Mouse (Mus musculus) forebrain, postnatal 0 days (tissue): ENCODE data around the gene Ccdc30. TPM values are rescaled to one million over a fixed set of nuclear protein-coding genes. Genes with fewer than 3 reads are reported as not detected.
A peak's percentile ranks its signal among the peaks of the same experiment; 100 is the strongest.

ENCODE experiments used
- ATAC-seq: fragments of 200-750 bp; cut with Nextera tagmentation; 2 replicates; pipeline ENCODE4 v1.8.0; 2017; ENCODE audit warnings: mild to moderate bottlenecking, moderate library complexity
- DNase-seq: peaks from one replicate; pipeline ENCODE4 v3.0.0-alpha.2; 2015
- H3K27ac ChIP-seq: fragments of 300-500 bp; sonication (generic); 2 replicates; pipeline ENCODE4 v1.5.1; 2014; ENCODE audit warnings: low read depth, mild to moderate bottlenecking, antibody characterized with exemption, low read length, moderate library complexity, mixed read lengths
- H3K27me3 ChIP-seq: fragments of 300-500 bp; sonication (generic); 2 replicates; pipeline ENCODE4 v1.6.1; 2014; ENCODE audit warnings: mild to moderate bottlenecking, low read length, mixed read lengths; ENCODE audit not compliant: insufficient read depth
- H3K36me3 ChIP-seq: fragments of 300-500 bp; sonication (generic); 2 replicates; pipeline ENCODE4 v1.6.1; 2014; ENCODE audit warnings: mild to moderate bottlenecking, moderate library complexity; ENCODE audit not compliant: insufficient read depth
- H3K4me1 ChIP-seq: fragments of 300-500 bp; sonication (generic); 2 replicates; pipeline ENCODE4 v1.6.1; 2014; ENCODE audit warnings: antibody characterized with exemption; ENCODE audit not compliant: insufficient read depth
- H3K4me2 ChIP-seq: fragments of 300-500 bp; sonication (generic); 2 replicates; pipeline ENCODE4 v1.6.1; 2014; ENCODE audit warnings: low read depth, mild to moderate bottlenecking, moderate library complexity
- H3K4me3 ChIP-seq: fragments of 300-500 bp; sonication (generic); 2 replicates; pipeline ENCODE4 v1.5.1; 2014; ENCODE audit warnings: low read depth, low read length, mixed read lengths
- H3K9ac ChIP-seq: fragments of 300-500 bp; sonication (generic); 2 replicates; pipeline ENCODE4 v1.6.1; 2014; ENCODE audit warnings: mild to moderate bottlenecking
- H3K9me3 ChIP-seq: fragments of 300-500 bp; sonication (generic); 2 replicates; pipeline ENCODE4 v1.6.1; 2016; ENCODE audit warnings: low read length
- CTCF ChIP-seq: sonication (generic); IDR thresholded peaks from 2 replicates; pipeline ENCODE4 v1.5.1; 2016; ENCODE audit warnings: antibody characterized with exemption, control low read depth, low read depth
- WGBS: fragments of 180-500 bp; shearing (Covaris S2); extraction: QIAGEN DNeasy Blood & Tissue Kit; methylation state at CpG from one replicate; pipeline ENCODE4 v1.1.7; 2014; 5-methylcytosine and 5-hydroxymethylcytosine counted together
- polyA plus RNA-seq: library from polyadenylated mRNA; unstranded; fragments of >200 nt; fragmentation: Nextera tagmentation; extraction: Ambion mirVana; gene quantifications from 2 replicates; pipeline ENCODE4 v1.2.1, GENCODE M21; 2015
- total RNA-seq: library from RNA; depleted of rRNA; stranded (reverse); fragments of >200 nt; gene quantifications from 2 replicates; pipeline ENCODE4 v1.2.3, GENCODE M21; 2014; rRNA removed

Gene Ccdc30
- total RNA-seq (15.1 and 16.7 TPM in 2 replicates), polyA plus RNA-seq (19.2 and 23.0 TPM in 2 replicates)

DNA sequence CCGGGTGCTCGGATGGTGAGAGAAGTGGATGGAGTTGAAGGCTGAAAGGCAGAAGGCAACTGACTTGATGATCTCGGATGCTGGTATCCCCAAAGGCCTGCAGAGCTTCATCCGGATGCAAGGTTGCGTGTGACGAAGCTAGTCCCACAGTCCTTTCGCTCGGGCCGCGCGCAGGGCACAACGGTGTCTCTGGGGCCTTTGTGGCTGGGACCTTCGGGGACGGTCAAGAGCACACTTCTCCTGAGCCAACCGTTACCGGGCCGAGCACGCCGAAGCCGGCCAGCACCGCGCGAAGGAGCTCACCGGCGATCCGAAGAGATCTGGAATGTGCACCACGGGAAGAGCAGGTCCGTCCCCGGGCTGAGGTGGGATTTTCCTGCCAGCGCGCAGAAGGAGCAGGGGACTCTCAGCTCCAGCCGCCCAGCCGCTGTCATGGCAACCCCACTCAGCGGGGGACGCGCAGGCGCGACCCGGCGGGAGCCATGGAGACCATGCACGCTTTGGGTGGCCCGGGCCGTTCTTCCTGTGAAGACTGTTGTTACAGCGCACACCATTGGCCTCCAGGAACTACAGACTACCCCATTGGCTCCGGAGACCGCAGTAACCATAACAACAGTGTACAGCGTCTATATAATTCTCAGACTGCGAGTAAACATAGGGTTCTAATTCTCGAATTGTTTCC lies at the start of gene Ccdc30:
TSS of gene Ccdc30 (minus strand) at position 450 of the 682 bp plus-strand sequence.
- peak; percentile 96 for DNase-seq
- H3K36me3 ChIP-seq, result no peaks in the 10 kb centered on the region
- H3K9me3 ChIP-seq, result no peaks in the 10 kb centered on the region
- H3K4me2 ChIP-seq, result peak within 1 kb of the TSS; percentile 71
- H3K9ac ChIP-seq, result peak within 1 kb of the TSS; percentile 59
- H3K27me3 ChIP-seq, result no peaks in the 10 kb centered on the region
- under 1% methylated on average over 49 of the region's 49 CpGs for WGBS
- H3K4me1 ChIP-seq, result no peaks in the 10 kb centered on the region
- peak within 1 kb of the TSS; percentile 70 for H3K4me3 ChIP-seq
- no peak for TF ChIP-seq CTCF
- peak; percentile 100 for ATAC-seq
- H3K27ac ChIP-seq, result peak within 1 kb of the TSS; percentile 72

DNA sequence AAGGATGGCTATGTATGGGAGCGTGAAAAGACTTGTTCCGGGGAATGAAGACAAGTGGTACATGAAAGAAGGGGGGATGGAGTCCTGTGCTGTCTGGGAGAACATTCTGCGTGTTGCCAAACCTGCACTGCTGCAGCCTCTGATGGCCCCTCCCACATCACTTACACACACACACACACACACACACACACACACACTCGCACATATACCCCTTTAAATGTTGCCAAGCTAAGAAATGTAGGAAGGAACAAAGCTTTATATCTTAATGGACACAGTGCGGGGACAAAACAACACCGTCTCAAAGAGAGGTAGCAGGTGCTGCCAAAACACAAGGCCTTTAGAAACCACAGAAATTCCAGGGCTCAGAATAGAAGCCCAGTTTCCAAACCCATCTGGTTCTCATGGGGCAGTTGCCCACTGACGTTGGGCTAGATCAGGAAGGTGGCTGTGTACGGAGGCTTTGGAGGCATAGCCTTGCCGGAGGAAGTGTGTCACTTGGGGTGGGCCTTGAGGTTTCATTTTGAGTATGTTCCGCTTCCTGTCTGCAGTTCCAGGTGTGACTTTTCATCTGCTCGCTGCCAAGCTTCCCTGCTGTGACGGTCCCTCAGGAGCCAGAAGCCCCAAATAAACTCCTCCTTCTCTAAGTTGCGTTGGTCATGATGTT lies 48.6 kb upstream of the Ccdc30 start:
- DNase-seq, result peak; percentile 18
- Histone ChIP-seq H3K27ac (peak overlapping the region; percentile 87), H3K27me3 (no peaks in the 10 kb centered on the region), H3K4me1 (peaks cover 35% of the 10 kb centered on the region), H3K36me3 (peaks cover 6% of the 10 kb centered on the region; the same call in 1 of the 2 replicates), H3K4me2 (no peak overlapping the region), H3K9me3 (no peaks in the 10 kb centered on the region), H3K4me3 (no peak overlapping the region), H3K9ac (0 out of 2 replicates have a peak overlapping the region, but pooled peaks have one; percentile 2)
- peak; percentile 6; the same call in 1 of the 2 replicates for ATAC-seq
- 53% methylated on average over 13 of the region's 13 CpGs for WGBS
- TF ChIP-seq CTCF, result no peak

DNA sequence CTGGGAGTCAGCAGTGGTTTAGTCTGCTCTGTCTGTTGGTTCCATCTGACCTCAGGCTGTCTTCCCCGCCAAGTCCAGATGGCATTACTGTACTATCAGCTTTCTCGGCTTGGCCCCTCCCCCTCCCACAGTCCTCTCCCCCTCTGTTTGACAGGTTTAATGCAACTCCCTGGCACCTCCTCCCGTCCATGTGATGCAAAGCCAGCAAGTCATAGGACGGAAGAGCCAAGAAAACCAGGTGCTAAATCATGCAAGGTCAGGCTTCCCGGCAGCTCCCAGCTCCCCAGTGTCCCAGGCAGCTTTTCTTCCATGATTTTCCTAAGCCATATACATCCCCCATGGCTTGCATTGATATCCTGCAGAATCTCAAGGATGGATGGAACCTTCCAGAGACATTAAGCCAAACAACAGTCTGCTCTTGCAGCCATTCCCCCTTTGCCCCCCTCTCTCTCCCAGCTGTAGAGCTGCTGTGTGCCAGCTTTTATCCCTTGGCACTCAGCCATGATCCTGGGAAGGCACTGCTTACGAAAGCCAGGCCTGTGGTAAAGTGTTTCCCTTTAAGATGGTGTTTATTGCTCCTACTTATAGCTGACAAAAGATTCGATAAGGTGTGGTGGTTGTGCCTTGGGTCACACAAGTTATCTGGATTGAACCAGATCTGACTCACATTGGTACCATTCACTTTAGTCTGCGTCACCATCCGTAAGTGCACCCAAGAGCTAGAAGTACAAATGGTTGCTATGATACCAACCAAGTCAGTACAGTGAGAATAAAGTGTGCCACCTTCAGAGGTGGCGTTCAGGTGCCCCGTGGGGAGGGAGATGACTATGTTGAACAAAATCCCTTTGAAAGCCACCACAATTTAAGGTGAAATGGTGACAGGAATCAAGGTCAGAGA lies 47.8 kb upstream of the Ccdc30 start:
- Histone ChIP-seq H3K4me3 (no peak overlapping the region), H3K9ac (0 out of 2 replicates have a peak overlapping the region, but pooled peaks have one; percentile 4), H3K9me3 (no peaks in the 10 kb centered on the region), H3K27ac (peak overlapping the region; percentile 87), H3K4me2 (no peak overlapping the region), H3K36me3 (peaks cover 6% of the 10 kb centered on the region; the same call in 1 of the 2 replicates), H3K27me3 (no peaks in the 10 kb centered on the region), H3K4me1 (peaks cover 35% of the 10 kb centered on the region)
- peak; percentile 85 for DNase-seq
- 18% methylated on average over 11 of the region's 11 CpGs for WGBS
- peak; percentile 17; the same call in 1 of the 2 replicates for TF ChIP-seq CTCF
- ATAC-seq, result peak; percentile 60

DNA sequence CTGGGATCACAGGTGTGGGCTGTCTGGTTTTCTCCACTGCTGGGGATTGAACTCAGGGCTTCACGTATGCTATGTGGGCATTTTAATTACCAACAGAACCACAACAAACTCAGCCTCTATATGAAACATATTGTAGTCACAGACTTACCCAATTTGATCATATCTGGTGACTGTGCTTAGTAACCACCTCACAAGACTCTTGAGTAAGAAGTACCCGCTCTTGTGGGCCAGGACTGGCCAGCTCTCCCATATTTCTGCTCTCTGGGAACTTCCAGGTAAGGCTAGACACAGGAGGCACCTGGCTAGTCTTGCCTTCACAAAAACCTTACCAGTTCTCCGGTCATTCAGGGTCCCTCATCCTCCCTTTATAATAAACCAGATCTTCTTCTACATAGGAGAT lies 47.1 kb upstream of the Ccdc30 start:
- ATAC-seq, result no peak
- Histone ChIP-seq H3K27me3 (no peaks in the 10 kb centered on the region), H3K4me3 (no peak overlapping the region), H3K36me3 (peaks cover 6% of the 10 kb centered on the region; the same call in 1 of the 2 replicates), H3K9ac (0 out of 2 replicates have a peak overlapping the region, but pooled peaks have one; percentile 4), H3K4me2 (no peak overlapping the region), H3K4me1 (peaks cover 35% of the 10 kb centered on the region), H3K9me3 (no peaks in the 10 kb centered on the region), H3K27ac (peak overlapping the region; percentile 87)
- no peak for DNase-seq
- no peak for TF ChIP-seq CTCF
- 73% methylated on average over 3 of the region's 3 CpGs for WGBS

DNA sequence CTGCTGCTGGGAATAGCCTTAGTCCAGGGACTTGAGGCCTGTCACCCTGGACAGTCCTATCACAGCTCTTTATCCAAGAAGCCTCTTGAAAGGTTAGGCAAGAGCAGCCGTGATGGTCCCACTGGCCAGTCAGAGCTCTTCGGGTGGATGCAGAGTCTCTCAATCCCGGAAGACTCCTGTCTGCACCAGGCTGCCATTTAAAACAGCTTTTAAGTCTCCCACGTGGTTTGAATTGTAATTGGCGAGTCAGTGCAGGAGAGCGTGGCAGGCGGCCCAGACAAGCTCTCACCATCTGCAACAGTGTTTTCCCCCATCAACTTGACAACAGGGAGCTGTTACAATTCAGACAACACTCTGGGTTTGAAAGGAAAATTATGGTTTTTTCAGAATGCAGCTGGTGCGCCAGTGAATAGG lies 45.4 kb upstream of the Ccdc30 start:
- WGBS, result 4% methylated on average over 8 of the region's 8 CpGs
- DNase-seq (peak; percentile 95), ATAC-seq (peak; percentile 89)
- Histone ChIP-seq H3K4me1 (peaks cover 35% of the 10 kb centered on the region), H3K27ac (peak overlapping the region; percentile 93), H3K9me3 (no peaks in the 10 kb centered on the region), H3K27me3 (no peaks in the 10 kb centered on the region), H3K4me2 (peak overlapping the region; percentile 31), H3K9ac (no peak overlapping the region), H3K4me3 (no peak overlapping the region), H3K36me3 (peaks cover 1% of the 10 kb centered on the region; the same call in 1 of the 2 replicates)
- no peak for TF ChIP-seq CTCF

DNA sequence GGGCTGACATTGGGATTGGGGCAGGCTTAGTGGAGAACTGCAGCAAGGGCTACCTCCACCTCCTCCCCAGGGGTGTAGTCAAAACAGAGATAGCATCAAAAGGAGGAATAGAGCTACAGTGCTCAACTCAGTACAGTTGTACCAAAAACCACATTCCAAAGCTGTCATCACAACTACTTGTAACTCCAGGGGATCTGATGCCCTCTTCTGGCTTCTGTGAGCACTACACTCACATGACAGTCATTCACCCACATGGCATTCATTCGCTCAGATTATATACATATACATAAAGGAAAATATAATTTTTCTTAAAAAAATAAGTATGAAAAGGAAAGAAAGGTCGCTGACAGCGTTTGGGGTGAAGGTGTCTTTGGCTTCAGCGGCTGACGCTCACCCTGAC lies 45.0 kb upstream of the Ccdc30 start:
- Histone ChIP-seq H3K4me1 (peaks cover 35% of the 10 kb centered on the region), H3K9ac (no peak overlapping the region), H3K9me3 (no peaks in the 10 kb centered on the region), H3K36me3 (no peaks in the 10 kb centered on the region), H3K27ac (peak overlapping the region; percentile 93), H3K4me3 (no peak overlapping the region), H3K27me3 (no peaks in the 10 kb centered on the region), H3K4me2 (peak overlapping the region; percentile 31)
- ATAC-seq (peak; percentile 39), DNase-seq (peak; percentile 79)
- 39% methylated on average over 5 of the region's 5 CpGs for WGBS
- peak; percentile 73 for TF ChIP-seq CTCF
